Mouse (Mus musculus) cerebellum, adult (tissue): ENCODE measurements around the gene Dsn1.

ENCODE experiments used
- ATAC-seq: cut with Nextera tagmentation; 2 replicates; pipeline ENCODE4 v1.9.2; 2017; ENCODE audit warnings: mild to moderate bottlenecking, moderate library complexity, mixed read lengths; ENCODE audit not compliant: insufficient number of reproducible peaks, low FRiP score, low TSS enrichment

The Dsn1 gene

GRCm38 (mm10) chr2:157006511-157007233 is at the start of gene Dsn1:
TSS of gene Dsn1 (minus strand) at chr2:157007154.
- ATAC-seq, result peak; percentile 62

DNA sequence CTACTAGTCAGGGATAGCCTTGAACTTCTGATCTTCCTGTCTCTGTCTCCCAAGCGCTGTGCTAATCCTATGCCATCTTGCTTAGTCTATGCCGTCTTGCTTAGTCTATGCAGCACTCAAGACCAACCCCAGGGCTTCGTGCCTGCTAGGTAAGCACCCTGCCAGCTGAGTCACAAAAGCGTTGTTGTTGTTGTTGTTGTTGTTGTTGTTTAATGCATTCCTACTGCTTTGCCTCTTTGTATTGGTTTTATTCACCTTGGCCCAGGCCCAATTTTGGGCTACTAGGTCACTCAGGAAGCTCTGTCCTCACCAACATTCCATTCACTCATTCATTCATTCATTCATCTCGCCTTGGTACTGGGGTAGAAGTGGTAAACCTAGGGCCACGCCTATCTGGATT is 48.8 kb upstream of the Dsn1 start:
- ATAC-seq, result no peak

DNA sequence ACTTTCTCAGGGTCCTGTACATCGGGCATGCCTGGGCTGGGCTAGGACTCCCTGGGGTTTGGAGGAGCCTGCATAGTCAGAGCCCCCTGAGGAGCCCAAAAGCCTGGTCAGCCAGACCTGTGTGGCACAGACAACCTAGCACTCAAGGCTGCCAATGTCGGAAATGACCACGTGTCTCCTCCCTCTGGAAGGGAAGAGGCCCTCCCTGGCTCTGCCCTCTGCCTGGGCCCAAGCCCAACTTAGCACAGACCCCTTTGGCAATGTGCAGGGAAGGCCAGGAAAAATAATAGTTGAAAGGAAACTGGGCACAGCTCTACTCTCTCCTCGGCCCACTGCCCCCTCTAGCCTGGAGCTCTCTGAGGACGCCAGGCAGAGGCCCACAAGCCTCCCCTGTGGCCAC is 47.9 kb upstream of the Dsn1 start:
- 0 out of 2 replicates have a peak, but pooled peaks have one; percentile 6 for ATAC-seq

GRCm38 (mm10) chr2:157054297-157054696 is 47.3 kb upstream of the Dsn1 start:
- no peak for ATAC-seq

DNA sequence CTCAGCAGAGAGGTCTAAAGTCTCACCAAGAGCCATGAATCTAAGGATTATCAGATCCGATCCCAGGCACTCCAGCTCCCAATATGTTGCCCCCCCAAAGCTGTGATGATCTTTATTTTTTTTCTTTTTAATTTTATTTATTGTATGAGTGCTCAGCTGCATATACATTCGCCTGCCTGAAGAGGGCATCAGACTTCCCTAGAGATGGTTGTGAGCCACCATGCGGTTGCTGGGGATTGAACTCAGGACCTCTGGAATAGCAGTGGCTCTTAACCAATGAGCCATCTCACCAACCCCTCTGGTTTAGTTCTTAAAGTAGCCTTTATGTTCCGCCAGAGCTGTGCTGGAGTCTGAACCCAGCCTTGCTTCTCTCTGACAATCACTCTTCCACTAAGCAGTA is 46.8 kb upstream of the Dsn1 start:
- ATAC-seq, result no peak

DNA sequence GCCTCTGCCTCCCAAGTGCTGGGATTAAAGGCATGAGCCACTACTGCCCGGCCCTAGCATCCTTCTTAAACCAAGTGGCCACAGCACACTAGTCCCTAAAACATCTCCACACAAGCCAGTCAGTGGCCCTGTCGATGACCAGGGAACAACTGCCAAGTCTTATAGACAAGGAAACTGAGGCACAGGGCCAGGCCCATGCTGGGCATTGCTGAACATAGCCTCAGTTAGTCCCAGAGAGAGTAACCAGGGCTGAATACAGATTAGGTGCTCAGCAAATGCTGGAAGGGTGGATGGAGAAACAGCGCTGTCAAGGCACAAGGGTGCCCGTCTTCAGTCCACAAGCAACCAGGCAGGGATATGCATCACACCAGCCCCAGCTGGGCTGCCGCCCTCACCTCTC is 46.2 kb upstream of the Dsn1 start:
- ATAC-seq, result no peak

DNA sequence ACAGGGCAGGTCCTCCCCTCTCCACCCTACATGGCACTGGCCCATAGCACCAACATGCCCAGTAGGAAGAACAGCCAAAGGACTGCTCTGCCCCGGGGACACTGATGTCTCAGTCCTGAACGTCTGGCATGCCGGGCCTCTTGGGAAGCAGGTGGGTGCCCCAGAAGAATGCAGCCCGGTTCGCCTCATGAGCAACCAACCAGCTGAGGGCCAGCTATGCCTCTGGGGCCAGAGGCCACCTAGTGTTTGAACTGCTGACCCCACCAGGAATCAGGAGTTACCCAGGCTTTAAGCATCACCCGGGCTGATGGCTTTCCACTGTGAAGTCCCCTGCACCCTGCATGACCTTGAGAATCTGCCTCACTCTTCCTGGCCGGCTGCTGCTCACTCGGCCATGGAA is 45.5 kb upstream of the Dsn1 start:
- no peak for ATAC-seq

DNA sequence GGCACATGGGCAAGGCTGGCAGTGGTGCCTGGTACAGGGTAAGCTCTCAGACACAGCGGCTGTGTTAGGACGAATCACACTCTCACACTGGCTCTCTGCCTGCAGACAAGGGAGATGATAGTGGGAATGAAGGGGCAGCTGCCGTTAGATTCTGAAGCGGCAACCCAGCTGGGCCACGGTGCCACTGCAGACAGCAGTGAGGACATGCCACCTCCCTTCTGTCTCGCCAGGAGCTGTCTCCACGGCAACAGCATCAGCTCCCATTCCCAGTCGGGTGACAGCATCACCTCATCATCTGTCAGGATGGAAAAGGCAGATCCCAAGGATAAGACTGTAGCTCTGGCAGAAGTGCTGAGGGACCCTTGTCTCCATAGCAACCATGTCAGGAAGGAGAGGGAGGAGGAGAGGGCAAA is 42.9 kb upstream of the Dsn1 start:
- ATAC-seq, result no peak

DNA sequence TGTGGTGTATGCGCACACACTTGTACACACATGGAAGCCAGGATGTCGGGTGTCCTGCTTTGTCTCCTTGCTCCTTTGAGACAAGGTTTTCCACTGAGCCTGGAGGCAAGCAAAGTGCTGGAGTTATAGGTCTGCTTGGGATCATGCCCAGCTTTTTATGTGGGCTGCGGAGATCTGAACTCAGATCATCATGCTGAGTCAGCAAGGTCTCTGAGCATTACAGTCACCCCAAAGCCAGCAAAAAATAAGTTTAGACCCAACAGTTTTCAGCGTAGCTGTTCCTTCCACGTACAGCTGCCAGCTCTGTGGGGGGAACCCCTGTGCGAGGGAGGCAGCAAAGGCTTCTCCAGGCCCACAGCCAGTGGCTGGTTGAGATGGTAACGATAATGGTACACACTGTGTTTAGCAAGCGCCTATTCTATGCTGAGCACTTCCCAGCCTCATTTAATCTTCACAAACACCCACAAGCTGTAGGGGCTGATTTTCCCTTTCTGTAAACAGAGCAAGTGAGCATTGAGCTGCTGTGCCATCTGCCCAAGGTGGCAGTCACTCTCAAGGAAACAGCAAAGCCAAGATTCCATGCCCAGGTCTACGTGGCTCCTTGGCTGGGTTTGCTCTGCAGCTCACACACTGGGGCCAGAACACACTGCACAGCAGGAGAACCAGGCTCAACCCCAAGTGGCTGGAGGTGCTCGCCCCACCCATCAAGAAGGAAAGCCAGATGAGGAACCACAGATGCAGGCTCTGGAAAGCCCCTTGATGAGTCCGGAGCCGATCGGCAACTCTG is 41.6 kb upstream of the Dsn1 start:
- peak; percentile 41 for ATAC-seq

GRCm38 (mm10) chr2:157046956-157047355 is 40.0 kb upstream of the Dsn1 start:
- no peak for ATAC-seq

DNA sequence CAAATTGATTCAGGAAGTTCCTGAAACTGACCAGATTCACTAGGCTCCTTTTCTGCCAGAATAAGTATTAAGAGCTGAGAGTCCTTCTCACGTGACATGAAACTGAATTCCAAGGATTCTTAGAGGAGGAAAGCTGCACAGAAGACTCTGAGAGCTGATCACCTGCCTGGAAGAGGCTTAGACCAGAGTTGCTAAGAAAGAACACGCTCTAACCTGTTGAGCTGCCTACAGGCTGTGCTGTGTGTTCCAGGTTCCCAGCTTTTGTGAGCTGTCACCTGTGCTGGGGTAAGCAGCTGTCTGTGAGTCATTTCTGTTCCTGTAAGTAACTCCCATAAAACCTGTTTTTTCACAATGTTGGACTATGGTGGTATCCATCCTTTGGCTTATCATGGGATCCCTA is 39.0 kb upstream of the Dsn1 start:
- no peak for ATAC-seq

DNA sequence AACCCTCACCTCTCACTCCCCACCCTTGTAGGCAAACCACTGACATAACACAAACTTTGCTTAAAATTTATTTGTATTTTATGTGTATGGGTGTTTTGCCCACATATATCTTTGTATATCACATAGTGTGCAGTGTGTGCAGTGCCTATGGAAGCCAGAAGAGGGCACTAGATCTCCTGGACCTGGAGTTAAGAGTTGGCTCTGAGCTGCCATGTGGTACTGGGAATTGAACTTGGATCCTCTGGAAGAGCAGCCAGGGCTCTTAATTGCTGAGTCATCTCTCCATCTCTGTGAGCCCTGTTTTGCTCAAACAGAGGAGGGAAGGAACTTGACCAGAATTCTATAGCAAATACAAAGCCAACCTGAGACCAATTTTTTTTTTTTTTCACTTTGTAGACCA is 37.0 kb upstream of the Dsn1 start:
- ATAC-seq, result no peak

GRCm38 (mm10) chr2:157043556-157043955 is 36.6 kb upstream of the Dsn1 start:
- ATAC-seq, result no peak

GRCm38 (mm10) chr2:157041421-157041820 is 34.5 kb upstream of the Dsn1 start:
- no peak for ATAC-seq

DNA sequence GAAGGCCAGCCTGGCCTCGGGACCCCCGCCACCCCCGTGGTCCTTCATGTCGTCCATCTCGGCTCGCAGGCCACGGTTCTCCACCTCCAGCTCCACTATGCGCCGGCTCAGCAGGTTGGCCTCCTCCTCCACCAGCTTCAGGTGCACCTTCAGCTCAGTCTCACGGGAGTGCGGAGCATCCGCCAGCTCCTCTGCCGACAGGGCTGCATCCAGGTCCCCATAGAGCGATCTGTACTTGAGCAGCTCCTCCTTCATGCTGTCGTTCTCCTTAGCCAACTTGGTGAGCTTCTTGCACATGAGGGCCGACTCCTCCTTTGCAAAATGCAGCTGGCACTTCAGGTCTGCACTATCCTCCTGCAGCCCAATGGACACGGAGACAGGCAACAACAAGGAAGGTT is 33.7 kb upstream of the Dsn1 start:
- no peak for ATAC-seq

DNA sequence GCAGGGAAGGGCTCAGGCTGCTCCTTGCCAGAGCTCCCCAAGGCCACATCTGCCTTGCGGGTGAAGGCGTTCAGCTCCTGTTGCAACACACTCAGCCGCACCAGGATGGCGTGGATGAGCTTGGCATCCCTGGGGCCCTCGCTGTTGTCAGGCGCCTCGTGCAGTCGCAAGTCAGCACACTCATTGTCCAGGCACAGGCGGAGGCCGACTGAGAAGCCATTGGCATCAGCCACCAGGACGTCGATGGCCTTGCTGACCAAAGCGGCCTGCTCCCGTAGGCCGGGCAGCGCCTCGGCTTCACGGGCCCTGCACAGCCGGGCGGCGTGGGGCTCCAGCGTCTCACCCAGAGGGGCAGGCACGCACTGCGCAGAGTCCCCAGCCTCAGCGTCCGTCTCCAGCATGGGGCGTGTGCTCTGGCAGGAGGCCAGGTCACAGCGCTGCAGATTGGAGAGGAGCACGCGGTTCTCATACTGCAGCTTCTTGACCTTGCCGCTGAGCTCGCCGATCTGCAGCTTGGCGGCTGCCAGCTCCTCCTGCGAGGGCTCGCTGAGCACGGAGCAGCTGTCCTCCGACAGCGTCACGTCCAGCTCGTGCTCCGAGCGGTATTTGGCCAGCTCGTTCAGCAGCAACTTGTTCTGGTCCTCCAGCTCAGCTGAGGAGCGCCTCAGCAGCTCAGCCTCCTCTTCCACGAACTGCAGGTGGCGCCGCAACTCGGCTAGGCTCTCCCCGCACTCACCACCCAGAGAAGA is 33.1 kb upstream of the Dsn1 start:
- ATAC-seq, result 0 out of 2 replicates have a peak, but pooled peaks have one; percentile 11

DNA sequence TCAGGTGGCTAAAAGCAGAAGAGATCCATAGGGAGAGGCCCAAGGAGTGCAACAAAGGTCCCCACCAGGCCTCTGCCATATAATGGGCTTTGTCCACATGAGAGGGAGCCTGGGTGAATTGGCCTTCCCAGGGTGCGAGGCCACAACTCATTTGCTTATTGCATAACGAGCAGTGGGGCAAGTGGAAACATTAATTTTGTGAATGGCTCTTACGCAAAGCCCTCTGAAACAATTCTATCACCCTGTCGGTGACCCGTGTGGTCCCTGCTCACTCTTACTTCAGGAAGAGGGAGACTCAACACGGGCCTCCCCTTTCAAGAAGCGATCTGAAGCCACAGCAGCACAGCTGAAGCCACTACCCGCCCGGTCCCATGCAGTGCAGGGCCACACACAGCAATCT is 30.3 kb upstream of the Dsn1 start:
- no peak for ATAC-seq

DNA sequence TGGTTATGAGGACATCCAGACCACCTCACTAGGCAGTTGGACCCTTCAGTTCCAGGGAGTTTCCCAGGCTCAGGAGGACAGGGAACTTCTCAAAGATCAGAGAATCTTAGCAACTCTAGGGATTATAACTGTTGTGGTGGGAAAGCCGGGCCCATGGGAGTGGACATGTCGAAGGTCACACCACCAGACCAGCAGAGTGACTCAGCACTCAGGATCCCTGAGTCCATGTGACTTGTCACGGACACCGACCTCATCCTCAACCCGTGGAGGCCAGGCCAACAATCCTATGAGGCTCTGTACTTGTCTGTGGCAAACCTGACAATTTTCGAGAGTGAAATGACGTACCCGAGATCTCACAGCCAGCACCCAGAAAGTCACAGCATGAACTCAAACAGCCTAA is 29.4 kb upstream of the Dsn1 start:
- ATAC-seq, result no peak

DNA sequence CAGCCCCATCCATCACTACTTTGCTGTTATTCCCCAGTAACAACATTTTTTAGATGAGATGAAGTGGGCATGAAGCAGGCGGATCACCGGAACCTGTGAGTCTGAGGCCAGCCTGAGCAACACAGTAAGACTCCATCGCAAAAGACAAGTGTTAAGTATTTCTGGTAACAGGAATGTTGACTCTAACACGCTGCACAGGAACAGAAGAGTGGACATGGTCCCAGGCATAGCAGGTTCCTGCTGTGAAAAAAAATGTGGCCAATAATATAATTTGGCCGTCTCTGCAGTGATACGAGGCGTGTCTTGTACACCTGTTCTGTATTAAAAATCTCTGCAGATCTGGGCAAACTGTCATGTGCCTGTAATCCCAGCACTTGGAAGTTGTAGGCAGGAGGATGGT is 28.4 kb upstream of the Dsn1 start:
- ATAC-seq, result peak; percentile 67

GRCm38 (mm10) chr2:157030804-157031203 is 23.9 kb upstream of the Dsn1 start:
- no peak for ATAC-seq

GRCm38 (mm10) chr2:157028261-157028660 is 21.3 kb upstream of the Dsn1 start:
- no peak for ATAC-seq
